Mouse (Mus musculus): Measurements from ENCODE around the gene Chd4. TPM values are rescaled to one million over a fixed set of nuclear protein-coding genes. Genes with fewer than 3 reads are reported as not detected.

Gene Chd4
- total RNA-seq, 2 experiments from 2014 or later, result 91.6 to 299 TPM

Other genes starting within 250 kb of the Chd4 start
- gene P3h3, start 238.2 kb upstream of the Chd4 start, total RNA-seq (2015), result 1.3 and 3.5 TPM in 2 replicates
- 1.00 and 2.5 TPM in 2 replicates for gene P3h3, start 238.2 kb upstream of the Chd4 start, total RNA-seq (2017)
- gene Gpr162, start 232.0 kb upstream of the Chd4 start, total RNA-seq (2015), result not detected in 2 replicates
- gene Gpr162, start 232.0 kb upstream of the Chd4 start, total RNA-seq (2017), result not detected in 2 replicates
- gene Cd4, start 207.8 kb upstream of the Chd4 start, total RNA-seq (2015), result 0.42 and 1.0 TPM in 2 replicates
- 0.08 and 1.0 TPM in 2 replicates for gene Cd4, start 207.8 kb upstream of the Chd4 start, total RNA-seq (2017)
- 0.81 and 1.3 TPM in 2 replicates for gene Lag3, start 184.3 kb upstream of the Chd4 start, total RNA-seq (2015)
- 0.08 and 1.0 TPM in 2 replicates for gene Lag3, start 184.3 kb upstream of the Chd4 start, total RNA-seq (2017)
- 15.9 and 18.8 TPM in 2 replicates for gene Ptms, start 175.9 kb upstream of the Chd4 start, total RNA-seq (2015)
- gene Ptms, start 175.9 kb upstream of the Chd4 start, total RNA-seq (2017), result 14.0 and 26.1 TPM in 2 replicates
- 71.3 and 82.7 TPM in 2 replicates for gene Mlf2, start 164.6 kb upstream of the Chd4 start, total RNA-seq (2015)
- 57.0 and 58.8 TPM in 2 replicates for gene Mlf2, start 164.6 kb upstream of the Chd4 start, total RNA-seq (2017)
- 86.3 and 90.2 TPM in 2 replicates for gene Cops7a, start 130.4 kb upstream of the Chd4 start, total RNA-seq (2015)
- 56.1 and 61.8 TPM in 2 replicates for gene Cops7a, start 130.4 kb upstream of the Chd4 start, total RNA-seq (2017)
- gene Pianp, start 99.3 kb upstream of the Chd4 start, total RNA-seq (2015), result 0.15 TPM in 1 of 2 replicates, not detected in the other
- gene Pianp, start 99.3 kb upstream of the Chd4 start, total RNA-seq (2017), result not detected in 2 replicates
- gene Zfp384, start 86.8 kb upstream of the Chd4 start, total RNA-seq (2015), result 67.9 and 69.9 TPM in 2 replicates
- gene Zfp384, start 86.8 kb upstream of the Chd4 start, total RNA-seq (2017), result 26.2 and 29.3 TPM in 2 replicates
- gene Ing4, start 56.2 kb upstream of the Chd4 start, total RNA-seq (2015), result 22.8 and 25.2 TPM in 2 replicates
- gene Ing4, start 56.2 kb upstream of the Chd4 start, total RNA-seq (2017), result 44.4 and 49.8 TPM in 2 replicates
- 8.1 and 9.5 TPM in 2 replicates for gene Acrbp, start 46.3 kb upstream of the Chd4 start, total RNA-seq (2015)
- 3.6 and 5.8 TPM in 2 replicates for gene Acrbp, start 46.3 kb upstream of the Chd4 start, total RNA-seq (2017)
- gene Lpar5, start 28.1 kb upstream of the Chd4 start, total RNA-seq (2015), result 6.7 and 10.6 TPM in 2 replicates
- gene Lpar5, start 28.1 kb upstream of the Chd4 start, total RNA-seq (2017), result 3.5 and 6.7 TPM in 2 replicates
- 42.8 and 43.7 TPM in 2 replicates for gene Nop2, start 35.9 kb downstream of the Chd4 start, total RNA-seq (2015)
- gene Nop2, start 35.9 kb downstream of the Chd4 start, total RNA-seq (2017), result 82.3 and 83.8 TPM in 2 replicates
- gene Iffo1, start 49.3 kb downstream of the Chd4 start, total RNA-seq (2015), result 14.3 and 18.1 TPM in 2 replicates
- 14.2 and 15.7 TPM in 2 replicates for gene Iffo1, start 49.3 kb downstream of the Chd4 start, total RNA-seq (2017)
- gene Gapdh, start 70.5 kb downstream of the Chd4 start, total RNA-seq (2015), result 3,979 and 4,068 TPM in 2 replicates
- 1,418 and 1,569 TPM in 2 replicates for gene Gapdh, start 70.5 kb downstream of the Chd4 start, total RNA-seq (2017)
- 205 and 228 TPM in 2 replicates for gene Ncapd2, start 95.7 kb downstream of the Chd4 start, total RNA-seq (2015)
- gene Ncapd2, start 95.7 kb downstream of the Chd4 start, total RNA-seq (2017), result 207 and 256 TPM in 2 replicates
- 144 and 171 TPM in 2 replicates for gene Mrpl51, start 95.8 kb downstream of the Chd4 start, total RNA-seq (2015)
- 128 and 156 TPM in 2 replicates for gene Mrpl51, start 95.8 kb downstream of the Chd4 start, total RNA-seq (2017)
- 10.1 and 15.5 TPM in 2 replicates for gene Vamp1, start 119.6 kb downstream of the Chd4 start, total RNA-seq (2015)
- gene Vamp1, start 119.6 kb downstream of the Chd4 start, total RNA-seq (2017), result 6.2 and 9.1 TPM in 2 replicates
- 5.2 and 7.4 TPM in 2 replicates for gene Tapbpl, start 135.9 kb downstream of the Chd4 start, total RNA-seq (2015)
- gene Tapbpl, start 135.9 kb downstream of the Chd4 start, total RNA-seq (2017), result 16.2 and 18.6 TPM in 2 replicates
- 44.7 and 60.2 TPM in 2 replicates for gene Cd27, start 141.0 kb downstream of the Chd4 start, total RNA-seq (2015)
- 28.9 and 41.9 TPM in 2 replicates for gene Cd27, start 141.0 kb downstream of the Chd4 start, total RNA-seq (2017)
- gene Tuba3a, start 190.1 kb downstream of the Chd4 start, total RNA-seq (2015), result not detected in 2 replicates
- gene Tuba3a, start 190.1 kb downstream of the Chd4 start, total RNA-seq (2017), result not detected in 2 replicates
- 17.5 and 18.7 TPM in 2 replicates for gene Ltbr, start 217.9 kb downstream of the Chd4 start, total RNA-seq (2015)
- gene Ltbr, start 217.9 kb downstream of the Chd4 start, total RNA-seq (2017), result 28.2 and 43.7 TPM in 2 replicates
- 21.8 and 22.9 TPM in 2 replicates for gene Scnn1a, start 224.7 kb downstream of the Chd4 start, total RNA-seq (2015)
- 0.75 and 1.7 TPM in 2 replicates for gene Scnn1a, start 224.7 kb downstream of the Chd4 start, total RNA-seq (2017)

Measured in megakaryocyte progenitor cell, adult 5-6 weeks (primary cell).